ENCODE assay signal across 17 mouse cellular contexts in the genomic region with DNA sequence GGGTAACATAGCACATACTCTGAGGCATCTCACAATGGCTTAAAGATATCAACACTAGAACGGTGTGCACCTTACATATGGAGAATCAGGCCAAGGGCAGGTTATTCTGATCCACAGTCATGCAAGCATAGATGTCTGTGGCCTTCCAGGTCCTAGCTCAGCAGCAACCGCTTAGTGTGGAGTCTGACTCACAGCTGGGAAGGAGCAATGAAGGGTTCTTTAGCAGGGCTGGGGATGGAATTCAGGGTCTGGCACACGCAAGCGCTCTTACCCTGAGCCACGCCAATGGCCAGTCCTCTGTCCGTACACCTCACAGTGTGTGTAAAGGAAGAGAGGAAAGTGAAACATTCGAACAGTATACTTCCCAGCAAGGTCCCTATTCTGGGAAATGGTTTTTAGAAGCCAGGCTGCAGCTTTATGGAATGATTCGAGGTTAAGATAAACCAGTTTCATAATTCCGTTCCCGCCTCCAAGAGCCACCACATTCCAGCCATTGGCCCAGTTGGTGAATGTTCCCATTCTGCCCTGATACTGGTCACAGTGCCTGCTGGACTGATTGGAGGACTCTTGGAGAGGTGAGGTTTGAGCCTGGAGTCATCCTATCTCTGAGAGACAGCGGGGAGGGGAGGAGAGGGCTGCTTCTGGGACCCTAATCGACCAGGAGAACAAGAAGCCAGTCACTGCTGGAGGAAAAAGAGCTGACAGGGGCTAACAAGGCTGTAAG. TPM values are rescaled to one million over a fixed set of nuclear protein-coding genes. Genes with fewer than 3 reads are reported as not detected.
A peak's percentile ranks its signal among the peaks of the same experiment; 100 is the strongest.
DNase-seq lines count a peak whose midpoint lies in the region; ATAC-seq and TF ChIP-seq lines count a peak whose summit lies in the region.
"Had no signal": no experiment of that assay in that cellular context is flagged by ENCODE, and none has a peak within 500 bp of the region (broad histone marks: within the 10 kb centered on the region; RNA-seq: fewer than 3 reads in every experiment).

A gene (plus strand): TSS at position 133 of the 724 bp plus-strand sequence.

- no peak within 1 kb of the TSS for H3K27ac ChIP-seq in lung, postnatal 0 days (ENCODE audit: low read length)
- H3K27ac ChIP-seq in gastrocnemius, adult 2 months, result peak within 1 kb of the TSS; percentile 89
- peak within 1 kb of the TSS; percentile 36; the same call in 1 of the 2 replicates for H3K27ac ChIP-seq in stomach, postnatal 0 days (replicated peaks)
- H3K27ac ChIP-seq: heart, adult 2 months; hindbrain, embryonic 14.5 days had no signal

- intact Hi-C loops in gastrocnemius, adult 2 months (cut with DNase I), result no loop called here

- no peaks in the 10 kb centered on the region for H3K36me3 ChIP-seq in lung, postnatal 0 days (ENCODE audit: insufficient read depth, low read length)
- no peaks in the 10 kb centered on the region for H3K36me3 ChIP-seq in stomach, postnatal 0 days (ENCODE audit: control insufficient read depth, insufficient read depth, low read length)

- H3K27me3 ChIP-seq in lung, postnatal 0 days (replicated peaks; ENCODE audit: insufficient read depth, low read length), result no peaks in the 10 kb centered on the region
- H3K27me3 ChIP-seq in stomach, postnatal 0 days (ENCODE audit: control insufficient read depth, insufficient read depth, low read length), result no peaks in the 10 kb centered on the region

- H3K4me2 ChIP-seq in lung, postnatal 0 days (replicated peaks; ENCODE audit: low read depth, low read length), result no peak within 1 kb of the TSS
- H3K4me2 ChIP-seq in stomach, postnatal 0 days (replicated peaks; ENCODE audit: low read depth), result no peak within 1 kb of the TSS
- H3K4me2 ChIP-seq: hindbrain, embryonic 14.5 days had no signal

- no peaks in the 10 kb centered on the region for H3K9me3 ChIP-seq in lung, postnatal 0 days (ENCODE audit: low read length)
- no peaks in the 10 kb centered on the region for H3K9me3 ChIP-seq in stomach, postnatal 0 days (ENCODE audit: control insufficient read depth, low read length)

- TF ChIP-seq EP300 in lung, postnatal 0 days (IDR thresholded peaks at IDR 0.05), result no peak
- no peak for TF ChIP-seq EP300 in stomach, postnatal 0 days (optimal IDR thresholded peaks at IDR 0.05)

- DNase-seq in adrenal gland, adult (ENCODE audit: inconsistent age in 2 of 2, low spot score in 1 of 2), result peak; percentile 68 to 83
- DNase-seq in adrenal gland, postnatal 4 days (ENCODE audit: low spot score in 2 of 2), result no peak
- DNase-seq in lung, postnatal 0 days (ENCODE audit: low spot score), result no peak
- DNase-seq in lung, postnatal 14 days, result no peak
- DNase-seq in gastrocnemius, adult 2 months, result peak; percentile 58
- DNase-seq in stomach, postnatal 0 days (ENCODE audit: low spot score), result no peak
- DNase-seq: cerebellum, adult 9-11 months; heart, adult 2 months; lung, postnatal 4 days; thymus, postnatal 25 days had no signal

- no peak within 1 kb of the TSS for H3K4me3 ChIP-seq in lung, postnatal 0 days (ENCODE audit: low read depth, low read length)
- peak within 1 kb of the TSS; percentile 60 for H3K4me3 ChIP-seq in gastrocnemius, adult 2 months
- H3K4me3 ChIP-seq in stomach, postnatal 0 days (ENCODE audit: low read depth, low read length), result no peak within 1 kb of the TSS
- H3K4me3 ChIP-seq: heart, adult 2 months had no signal

- H3K9ac ChIP-seq in lung, postnatal 0 days (replicated peaks; ENCODE audit: low read depth), result no peak within 1 kb of the TSS
- H3K9ac ChIP-seq in stomach, postnatal 0 days (ENCODE audit: low read length), result no peak within 1 kb of the TSS
- H3K9ac ChIP-seq: hindbrain, embryonic 14.5 days had no signal

- WGBS in lung, postnatal 0 days, result 72% methylated on average over 12 of the region's 12 CpGs
- 72% methylated on average over 12 of the region's 12 CpGs for WGBS in stomach, postnatal 0 days

- H3K4me1 ChIP-seq in lung, postnatal 0 days (ENCODE audit: insufficient read depth, low read depth, low read length), result no peaks in the 10 kb centered on the region
- H3K4me1 ChIP-seq in stomach, postnatal 0 days (replicated peaks; ENCODE audit: control insufficient read depth, insufficient read depth), result no peaks in the 10 kb centered on the region

- ATAC-seq in lung, postnatal 0 days, result peak; percentile 21; the same call in 1 of the 2 replicates
- ATAC-seq in stomach, postnatal 0 days (ENCODE audit: low FRiP score, low TSS enrichment), result no peak
- ATAC-seq in megakaryocyte-erythroid progenitor cell, adult 5-6 weeks (replicated peaks; ENCODE audit: low FRiP score, low TSS enrichment, poor library complexity, severe bottlenecking), result no peak
- no peak for ATAC-seq in cerebellum, adult (ENCODE audit: insufficient number of reproducible peaks, low FRiP score, low TSS enrichment)
- ATAC-seq: forebrain, embryonic 14.5 days; midbrain, embryonic 16.5 days had no signal

- no peak for TF ChIP-seq CTCF in lung, postnatal 0 days (IDR thresholded peaks at IDR 0.05)
- TF ChIP-seq CTCF in gastrocnemius, adult 2 months (IDR thresholded peaks at IDR 0.05), result no peak
- no peak for TF ChIP-seq CTCF in stomach, postnatal 0 days (IDR thresholded peaks at IDR 0.05; ENCODE audit: low read depth)

RNA-seq across cellular contexts. Expression of the gene that starts here (rescaled TPM):
- total RNA-seq in adrenal gland, postnatal 4 days (2021), result 1 to 10 TPM; 3.6 to 5.1 TPM
- polyA plus RNA-seq in lung, postnatal 0 days (2015; fragmentation: Nextera tagmentation; extraction: Ambion mirVana), result 0.10 TPM in 1 of 2 replicates, not detected in the other
- total RNA-seq in gastrocnemius, adult 2 months (2021), result 10 to 100 TPM; 27.7 to 71.1 TPM
- 0.25 and 0.51 TPM in 2 replicates for polyA plus RNA-seq in stomach, postnatal 0 days (2015; fragmentation: Nextera tagmentation; extraction: Ambion mirVana)
- not detected in 2 replicates for total RNA-seq in megakaryocyte-erythroid progenitor cell, adult 5-6 weeks (2014; fragmentation: Nextera tagmentation)
- not detected in 2 replicates for total RNA-seq in megakaryocyte-erythroid progenitor cell, adult 5-6 weeks (2017)
- total RNA-seq: layer of hippocampus, adult 18-20 months had no signal
- polyA plus RNA-seq: forebrain, embryonic 14.5 days; hindbrain, embryonic 14.5 days; liver, adult 2 months; midbrain, embryonic 16.5 days had no signal

Comparison
In these comparisons a context has a peak if more than half of its experiments do, and no peak if none do; other contexts are left out.
1. RNA of the gene that starts here (total RNA-seq): 27.7 to 71.1 TPM in gastrocnemius, adult 2 months; 3.6 to 5.1 TPM in adrenal gland, postnatal 4 days and not detected in megakaryocyte-erythroid progenitor cell, adult 5-6 weeks; every median in the first group is over 4 times any median in the second.
2. DNase-seq: peak in adrenal gland, adult (2 of 2) and gastrocnemius, adult 2 months (single experiment); none in adrenal gland, postnatal 4 days (0 of 2), lung, postnatal 0 days (single experiment), lung, postnatal 14 days (single experiment) and stomach, postnatal 0 days (single experiment).
3. Peak in ATAC-seq in lung, postnatal 0 days; RNA of the gene not detected or under 1 TPM.